Mouse (Mus musculus) regulatory T cell (primary cell): ENCODE data around the gene Ddx60.

Experiments used
- in situ Hi-C: fragments of 300-600 bp; cut with MboI, MseI; formaldehyde crosslinking; loops from one replicate; pipeline ENCODE4 v1.15.1; 2025; ENCODE audit warnings: high pct_unique_total_duplicates

Ddx60 gene

GRCm38 (mm10) chr8:61985703-61986475, 58.0 kb downstream of the Ddx60 start:
- in situ Hi-C loops = no loop called here

GRCm38 (mm10) chr8:61989464-61989863, 61.6 kb downstream of the Ddx60 start:
- in situ Hi-C loops = no loop called here

- in situ Hi-C loops = no loop called here
Measured at GRCm38 (mm10) chr8:61992796-61993195, 64.9 kb downstream of the Ddx60 start.

- in situ Hi-C loops = no loop called here
Measured at GRCm38 (mm10) chr8:61997125-61997524, 69.2 kb downstream of the Ddx60 start.

- in situ Hi-C loops = no loop called here
Measured at GRCm38 (mm10) chr8:62014166-62014565, 86.3 kb downstream of the Ddx60 start.

- in situ Hi-C loops = no loop called here
Measured at GRCm38 (mm10) chr8:62014582-62014981, 86.7 kb downstream of the Ddx60 start.

- in situ Hi-C loops = no loop called here
Measured at GRCm38 (mm10) chr8:62034351-62034750, 106.5 kb downstream of the Ddx60 start.

GRCm38 (mm10) chr8:62046809-62047208, 118.9 kb downstream of the Ddx60 start:
- in situ Hi-C loops = no loop called here

- in situ Hi-C loops = no loop called here
Measured at GRCm38 (mm10) chr8:62060357-62060756, 132.5 kb downstream of the Ddx60 start.

- in situ Hi-C loops = no loop called here
Measured at GRCm38 (mm10) chr8:62068305-62068704, 140.4 kb downstream of the Ddx60 start.

- in situ Hi-C loops = loop anchor here (25.0 kb wide), 1 partner anchor 1782 kb away; no protein-coding TSS in a partner anchor
Measured at GRCm38 (mm10) chr8:62080195-62080802, 152.4 kb downstream of the Ddx60 start.

GRCm38 (mm10) chr8:62081804-62082203, 153.9 kb downstream of the Ddx60 start:
- in situ Hi-C loops = loop anchor here (25.0 kb wide), 1 partner anchor 1780 kb away; no protein-coding TSS in a partner anchor
